Mouse (Mus musculus) limb, embryonic 14.5 days (tissue): ENCODE results near the gene Amh. TPM values are rescaled to one million over a fixed set of nuclear protein-coding genes. Genes with fewer than 3 reads are reported as not detected.
"Not testable (repeated sequence)": the region's sequence is repeated elsewhere in the genome, so short reads cannot be mapped to it uniquely, and the experiment has no call there.

Experiments
- ATAC-seq: fragments of 200-750 bp; cut with Nextera tagmentation; 2 replicates; pipeline ENCODE4 v1.8.0; 2017; ENCODE audit warnings: low read depth, moderate number of reproducible peaks, moderate TSS enrichment; ENCODE audit not compliant: low FRiP score
- DNase-seq: peaks from one replicate; pipeline ENCODE4 v3.0.0-alpha.2; 2015; ENCODE audit warnings: low spot score
- H3K27ac ChIP-seq: fragments of 300-500 bp; sonication (generic); replicated peaks from 2 replicates; pipeline ENCODE4 v1.5.1; 2014; ENCODE audit warnings: low read depth, mild to moderate bottlenecking, low read length, moderate library complexity, mixed read lengths
- H3K27me3 ChIP-seq: fragments of 300-500 bp; sonication (generic); 2 replicates; pipeline ENCODE4 v1.6.1; 2014; ENCODE audit warnings: low read length, mixed read lengths; ENCODE audit not compliant: control insufficient read depth, insufficient read depth
- H3K36me3 ChIP-seq: fragments of 300-500 bp; sonication (generic); 2 replicates; pipeline ENCODE4 v1.6.1; 2014; ENCODE audit warnings: mild to moderate bottlenecking, low read length, moderate library complexity, mixed read lengths; ENCODE audit not compliant: control insufficient read depth, insufficient read depth
- H3K4me1 ChIP-seq: fragments of 300-500 bp; sonication (generic); 2 replicates; pipeline ENCODE4 v1.6.1; 2014; ENCODE audit warnings: antibody characterized with exemption, low read length, mixed read lengths; ENCODE audit not compliant: control insufficient read depth, insufficient read depth
- H3K4me2 ChIP-seq: fragments of 300-500 bp; sonication (generic); replicated peaks from 2 replicates; pipeline ENCODE4 v1.6.1; 2014; ENCODE audit warnings: low read depth, mild to moderate bottlenecking, low read length, moderate library complexity; ENCODE audit not compliant: severe bottlenecking
- H3K4me3 ChIP-seq: fragments of 300-500 bp; sonication (generic); replicated peaks from 2 replicates; pipeline ENCODE4 v1.5.1; 2014; ENCODE audit warnings: low read length
- H3K9ac ChIP-seq: fragments of 300-500 bp; sonication (generic); 2 replicates; pipeline ENCODE4 v1.6.1; 2014; ENCODE audit warnings: mild to moderate bottlenecking, low read depth, low read length, moderate library complexity; ENCODE audit not compliant: severe bottlenecking
- H3K9me3 ChIP-seq: fragments of 300-500 bp; sonication (generic); 2 replicates; pipeline ENCODE4 v1.6.1; 2016; ENCODE audit warnings: low read length; ENCODE audit not compliant: control insufficient read depth
- POLR2A ChIP-seq: fragments of 200-500 bp; IDR thresholded peaks from 2 replicates; pipeline ENCODE4 v1.8.0; 2012; ENCODE audit warnings: inconsistent platforms, mild to moderate bottlenecking, moderate library complexity, borderline replicate concordance; ENCODE audit not compliant: insufficient read depth, insufficient read length; ENCODE audit errors: extremely low read depth
- WGBS: fragments of 180-500 bp; shearing (Covaris S2); extraction: QIAGEN DNeasy Blood & Tissue Kit; methylation state at CpG from one replicate; pipeline ENCODE4 v1.1.7; 2014; 5-methylcytosine and 5-hydroxymethylcytosine counted together
- polyA plus RNA-seq, 2 experiments: library from polyadenylated mRNA; depleted of rRNA in 1 of 2; stranded (reverse) in 1 of 2; unstranded in 1 of 2; fragments of >200 nt; fragmentation: Nextera tagmentation in 1 of 2; extraction: Ambion mirVana in 1 of 2; gene quantifications; 2 replicates each; pipeline versions ENCODE4 v1.2.1 to v1.2.3; 2012 to 2014

Gene Amh
- polyA plus RNA-seq, 2 experiments = 1.0 TPM; not detected in 1

GRCm38 (mm10) chr10:80827063-80827869 lies 22.2 kb downstream of the Amh start:
- no peak for ATAC-seq
- WGBS = 8% methylated on average over 27 of the region's 29 CpGs
- Histone ChIP-seq H3K4me3 (peak overlapping the region; percentile 66), H3K4me2 (peak overlapping the region; percentile 93), H3K27ac (peak overlapping the region; percentile 86; the same call in 1 of the 2 replicates), H3K27me3 (no peaks in the 10 kb centered on the region), H3K9ac (peak overlapping the region; percentile 92), H3K4me1 (peaks cover 9% of the 10 kb centered on the region), H3K36me3 (peaks cover 24% of the 10 kb centered on the region), H3K9me3 (no peaks in the 10 kb centered on the region)
- TF ChIP-seq POLR2A = no peak
- no peak for DNase-seq

- no peak for ATAC-seq
- WGBS = 73% methylated on average over 8 of the region's 10 CpGs
- no peak for TF ChIP-seq POLR2A
- peaks cover 9% of the 10 kb centered on the region for H3K4me1 ChIP-seq
- H3K27ac ChIP-seq = no peak overlapping the region
- no peaks in the 10 kb centered on the region for H3K27me3 ChIP-seq
- DNase-seq = no peak
- peak overlapping the region; percentile 92 for H3K9ac ChIP-seq
- H3K4me2 ChIP-seq = peak overlapping the region; percentile 93
- peaks cover 24% of the 10 kb centered on the region for H3K36me3 ChIP-seq
- no peaks in the 10 kb centered on the region for H3K9me3 ChIP-seq
- H3K4me3 ChIP-seq = peak overlapping the region; percentile 66
Observed at GRCm38 (mm10) chr10:80827870-80828420, 22.9 kb downstream of the Amh start.

- not testable (repeated sequence) for H3K9me3 ChIP-seq, H3K9ac ChIP-seq, H3K27ac ChIP-seq, DNase-seq, H3K4me1 ChIP-seq, H3K27me3 ChIP-seq, ATAC-seq
- Histone ChIP-seq H3K4me3 (peak overlapping the region; percentile 66; the same call in 1 of the 2 replicates), H3K36me3 (peaks cover 24% of the 10 kb centered on the region), H3K4me2 (peak overlapping the region; percentile 93; the same call in 1 of the 2 replicates)
- WGBS = 81% methylated on average over 7 of the region's 9 CpGs
Observed at GRCm38 (mm10) chr10:80828587-80828986, 23.5 kb downstream of the Amh start.

GRCm38 (mm10) chr10:80829359-80830278 lies 24.6 kb downstream of the Amh start:
- no peak overlapping the region for H3K4me2 ChIP-seq
- H3K4me3 ChIP-seq = no peak overlapping the region
- H3K27me3 ChIP-seq = peaks cover 11% of the 10 kb centered on the region
- H3K9me3 ChIP-seq = no peaks in the 10 kb centered on the region
- peaks cover 24% of the 10 kb centered on the region for H3K36me3 ChIP-seq
- no peak overlapping the region for H3K27ac ChIP-seq
- 77% methylated on average over 1 of the region's 1 CpGs for WGBS
- ATAC-seq (no peak), DNase-seq (no peak)
- peaks cover 9% of the 10 kb centered on the region for H3K4me1 ChIP-seq
- no peak for TF ChIP-seq POLR2A
- no peak overlapping the region for H3K9ac ChIP-seq

- no peak for TF ChIP-seq POLR2A
- H3K4me1 ChIP-seq = peaks cover 5% of the 10 kb centered on the region
- H3K27ac ChIP-seq = no peak overlapping the region
- H3K27me3 ChIP-seq = peaks cover 26% of the 10 kb centered on the region
- H3K4me2 ChIP-seq = no peak overlapping the region
- no peak for ATAC-seq
- WGBS = 5% methylated on average over 9 of the region's 9 CpGs
- peaks cover 24% of the 10 kb centered on the region for H3K36me3 ChIP-seq
- H3K4me3 ChIP-seq = no peak overlapping the region
- peak; percentile 40 for DNase-seq
- H3K9ac ChIP-seq = no peak overlapping the region
- H3K9me3 ChIP-seq = no peaks in the 10 kb centered on the region
Observed at GRCm38 (mm10) chr10:80831136-80831535, 26.1 kb downstream of the Amh start.
